Mouse (Mus musculus) CH12.LX (cell line): ENCODE results near the gene Gm8453. TPM values are rescaled to one million over a fixed set of nuclear protein-coding genes. Genes with fewer than 3 reads are reported as not detected.
"Not testable (repeated sequence)": the region's sequence is repeated elsewhere in the genome, so short reads cannot be mapped to it uniquely, and the experiment has no call there.

ENCODE experiments used
- DNase-seq: peaks from one replicate; pipeline ENCODE4 v3.0.0-alpha.2; 2013; ENCODE audit errors: extremely low read depth
- H3K27ac ChIP-seq: 2 replicates; pipeline ENCODE4 v1.5.1; 2012; ENCODE audit warnings: low read depth, mild to moderate bottlenecking, control low read depth, moderate library complexity; ENCODE audit not compliant: insufficient read depth
- H3K27me3 ChIP-seq: replicated peaks from 2 replicates; pipeline ENCODE3; 2012; ENCODE audit warnings: inconsistent platforms
- H3K36me3 ChIP-seq, 2 experiments: replicated peaks in 1 of 2; 2 replicates each; pipeline versions ENCODE3 to v1.6.1; 2012; ENCODE audit warnings: inconsistent platforms in 1 of 2, low read length in 1 of 2, mild to moderate bottlenecking in 1 of 2, mixed read lengths in 1 of 2, moderate library complexity in 1 of 2; ENCODE audit not compliant: control insufficient read depth in 1 of 2, insufficient read depth in 1 of 2
- H3K4me1 ChIP-seq, 2 experiments: 2 replicates each; pipeline ENCODE4 v1.6.1; 2012; ENCODE audit warnings: inconsistent platforms in 1 of 2, moderate library complexity in 1 of 2; ENCODE audit not compliant: insufficient read depth in 2 of 2, control insufficient read depth in 1 of 2
- H3K4me2 ChIP-seq: 2 replicates; pipeline ENCODE4 v1.6.1; 2012; ENCODE audit warnings: low read depth, mild to moderate bottlenecking, control low read depth; ENCODE audit not compliant: poor library complexity, insufficient read depth, severe bottlenecking
- H3K4me3 ChIP-seq, 3 experiments: fragments of 150-350 bp in 1 of 3; sonication (generic) in 1 of 3; replicated peaks in 1 of 3; 2 replicates each; pipeline versions ENCODE3 to v1.5.1; 2011 to 2012; ENCODE audit warnings: low read depth in 2 of 3, low read length in 2 of 3, mild to moderate bottlenecking in 2 of 3, moderate library complexity in 2 of 3, control low read depth in 1 of 3, improper control_type of control experiment in 1 of 3, inconsistent platforms in 1 of 3, mixed read lengths in 1 of 3; ENCODE audit not compliant: poor library complexity in 1 of 3
- H3K79me2 ChIP-seq: replicated peaks from 2 replicates; pipeline ENCODE4 v1.6.1; 2012; ENCODE audit warnings: mild to moderate bottlenecking, moderate library complexity; ENCODE audit not compliant: control insufficient read depth, poor library complexity, insufficient read depth, severe bottlenecking; ENCODE audit errors: extremely low read depth
- H3K9ac ChIP-seq: 2 replicates; pipeline ENCODE4 v1.6.1; 2012; ENCODE audit warnings: low read depth, mild to moderate bottlenecking, control low read depth, moderate library complexity; ENCODE audit not compliant: insufficient read depth
- H3K9me3 ChIP-seq: replicated peaks from 2 replicates; pipeline ENCODE3; 2012; ENCODE audit warnings: low read length, inconsistent platforms, mixed read lengths
- dilution Hi-C: fragments of 300-500 bp; cut with MboI; formaldehyde crosslinking; loops from 2 replicates; pipeline ENCODE4 v1.14.3; 2020; ENCODE audit warnings: low sequenced_read_pairs; ENCODE audit not compliant: extremely low pct_unique_long_range_greater_than_20kb, extremely low pct_ligation_motif_present
- in situ Hi-C: fragments of 300-500 bp; cut with MboI; formaldehyde crosslinking; loops from 3 replicates; pipeline ENCODE4 v1.14.3; 2019; ENCODE audit warnings: low sequenced_read_pairs, low pct_ligation_motif_present, low pct_unique_long_range_greater_than_20kb, mixed read lengths
- polyA plus RNA-seq: library from polyadenylated mRNA; unstranded; fragments of >175 nt; gene quantifications from 2 replicates; pipeline ENCODE4 v1.2.1, GENCODE M21; 2012; ENCODE audit warnings: low read depth; ENCODE audit not compliant: insufficient read length
- total RNA-seq, 2 experiments: library from RNA; depleted of rRNA; stranded (reverse); fragments of 300-350 nt in 1 of 2; fragments of >200 nt in 1 of 2; gene quantifications; 2 replicates each; pipeline ENCODE4 v1.2.3; 2012 to 2014

Gm8453 gene
- total RNA-seq (2012; rRNA removed) (not detected in 2 replicates), total RNA-seq (2014; rRNA removed) (not detected in 2 replicates), polyA plus RNA-seq (not detected in 2 replicates)

GRCm38 (mm10) chr7:22229384-22229783, at the start of gene Gm8453:
TSS of gene Gm8453 (minus strand) at chr7:22229484.
- in situ Hi-C loops, H3K9ac ChIP-seq, H3K4me3 ChIP-seq, H3K36me3 ChIP-seq, H3K27me3 ChIP-seq, H3K79me2 ChIP-seq, H3K4me2 ChIP-seq, DNase-seq, H3K4me1 ChIP-seq, H3K9me3 ChIP-seq, dilution Hi-C loops, H3K27ac ChIP-seq: not testable (repeated sequence)

GRCm38 (mm10) chr7:22201164-22201563, 28.1 kb downstream of the Gm8453 start, which contains the start of gene Gm8653:
TSS of gene Gm8653 (minus strand) at chr7:22201264.
- H3K9me3 ChIP-seq, H3K79me2 ChIP-seq, H3K36me3 ChIP-seq, H3K27me3 ChIP-seq, DNase-seq, H3K4me2 ChIP-seq, H3K9ac ChIP-seq, dilution Hi-C loops, H3K4me1 ChIP-seq, H3K27ac ChIP-seq, in situ Hi-C loops, H3K4me3 ChIP-seq: not testable (repeated sequence)

- DNase-seq, H3K9me3 ChIP-seq, H3K27me3 ChIP-seq, dilution Hi-C loops, H3K27ac ChIP-seq, H3K36me3 ChIP-seq, H3K4me1 ChIP-seq, H3K4me3 ChIP-seq, H3K79me2 ChIP-seq, in situ Hi-C loops, H3K4me2 ChIP-seq, H3K9ac ChIP-seq: not testable (repeated sequence)
Observed at GRCm38 (mm10) chr7:22189077-22189476, 40.2 kb downstream of the Gm8453 start, which contains the start of gene Vmn1r143. TSS of gene Vmn1r143 (plus strand) at chr7:22189377.

Other genes with a start within 250 kb of the Gm8453 start
- not detected in 2 replicates for gene Vmn1r137, start 234.9 kb downstream of the Gm8453 start, total RNA-seq (2012; rRNA removed)
- gene Vmn1r137, start 234.9 kb downstream of the Gm8453 start, total RNA-seq (2014; rRNA removed), result not detected in 2 replicates
- not detected in 2 replicates for gene Vmn1r137, start 234.9 kb downstream of the Gm8453 start, polyA plus RNA-seq
- not detected in 2 replicates for gene Vmn1r138, start 200.6 kb downstream of the Gm8453 start, total RNA-seq (2012; rRNA removed)
- gene Vmn1r138, start 200.6 kb downstream of the Gm8453 start, total RNA-seq (2014; rRNA removed), result not detected in 2 replicates
- not detected in 2 replicates for gene Vmn1r138, start 200.6 kb downstream of the Gm8453 start, polyA plus RNA-seq
- not detected in 2 replicates for gene Gm6176, start 173.2 kb downstream of the Gm8453 start, total RNA-seq (2012; rRNA removed)
- gene Gm6176, start 173.2 kb downstream of the Gm8453 start, total RNA-seq (2014; rRNA removed), result not detected in 2 replicates
- gene Gm6176, start 173.2 kb downstream of the Gm8453 start, polyA plus RNA-seq, result not detected in 2 replicates
- not detected in 2 replicates for gene Vmn1r139, start 160.4 kb downstream of the Gm8453 start, total RNA-seq (2012; rRNA removed)
- not detected in 2 replicates for gene Vmn1r139, start 160.4 kb downstream of the Gm8453 start, total RNA-seq (2014; rRNA removed)
- gene Vmn1r139, start 160.4 kb downstream of the Gm8453 start, polyA plus RNA-seq, result not detected in 2 replicates
- gene Gm16451, start 111.2 kb downstream of the Gm8453 start, total RNA-seq (2012; rRNA removed), result not detected in 2 replicates
- not detected in 2 replicates for gene Gm16451, start 111.2 kb downstream of the Gm8453 start, total RNA-seq (2014; rRNA removed)
- gene Gm16451, start 111.2 kb downstream of the Gm8453 start, polyA plus RNA-seq, result not detected in 2 replicates
- not detected in 2 replicates for gene Gm10666, start 94.7 kb downstream of the Gm8453 start, total RNA-seq (2012; rRNA removed)
- gene Gm10666, start 94.7 kb downstream of the Gm8453 start, total RNA-seq (2014; rRNA removed), result not detected in 2 replicates
- gene Gm10666, start 94.7 kb downstream of the Gm8453 start, polyA plus RNA-seq, result not detected in 2 replicates
- not detected in 2 replicates for gene Vmn1r142, start 65.4 kb downstream of the Gm8453 start, total RNA-seq (2012; rRNA removed)
- gene Vmn1r142, start 65.4 kb downstream of the Gm8453 start, total RNA-seq (2014; rRNA removed), result not detected in 2 replicates
- gene Vmn1r142, start 65.4 kb downstream of the Gm8453 start, polyA plus RNA-seq, result not detected in 2 replicates
- gene Vmn1r143, start 40.1 kb downstream of the Gm8453 start, total RNA-seq (2012; rRNA removed), result not detected in 2 replicates
- not detected in 2 replicates for gene Vmn1r143, start 40.1 kb downstream of the Gm8453 start, total RNA-seq (2014; rRNA removed)
- not detected in 2 replicates for gene Vmn1r143, start 40.1 kb downstream of the Gm8453 start, polyA plus RNA-seq
- gene Gm8653, start 28.2 kb downstream of the Gm8453 start, total RNA-seq (2012; rRNA removed), result not detected in 2 replicates
- gene Gm8653, start 28.2 kb downstream of the Gm8453 start, total RNA-seq (2014; rRNA removed), result not detected in 2 replicates
- gene Gm8653, start 28.2 kb downstream of the Gm8453 start, polyA plus RNA-seq, result not detected in 2 replicates
- not detected in 2 replicates for gene Gm4187, start 100.2 kb upstream of the Gm8453 start, total RNA-seq (2012; rRNA removed)
- not detected in 2 replicates for gene Gm4187, start 100.2 kb upstream of the Gm8453 start, total RNA-seq (2014; rRNA removed)
- gene Gm4187, start 100.2 kb upstream of the Gm8453 start, polyA plus RNA-seq, result not detected in 2 replicates
- not detected in 2 replicates for gene Gm8660, start 141.6 kb upstream of the Gm8453 start, total RNA-seq (2012; rRNA removed)
- not detected in 2 replicates for gene Gm8660, start 141.6 kb upstream of the Gm8453 start, total RNA-seq (2014; rRNA removed)
- gene Gm8660, start 141.6 kb upstream of the Gm8453 start, polyA plus RNA-seq, result not detected in 2 replicates
- not detected in 2 replicates for gene Vmn1r148, start 184.1 kb upstream of the Gm8453 start, total RNA-seq (2012; rRNA removed)
- not detected in 2 replicates for gene Vmn1r148, start 184.1 kb upstream of the Gm8453 start, total RNA-seq (2014; rRNA removed)
- gene Vmn1r148, start 184.1 kb upstream of the Gm8453 start, polyA plus RNA-seq, result not detected in 2 replicates
- gene Vmn1r149, start 208.7 kb upstream of the Gm8453 start, total RNA-seq (2012; rRNA removed), result not detected in 2 replicates
- gene Vmn1r149, start 208.7 kb upstream of the Gm8453 start, total RNA-seq (2014; rRNA removed), result not detected in 2 replicates
- not detected in 2 replicates for gene Vmn1r149, start 208.7 kb upstream of the Gm8453 start, polyA plus RNA-seq
- gene Gm10665, start 234.6 kb upstream of the Gm8453 start, total RNA-seq (2012; rRNA removed), result not detected in 2 replicates
- gene Gm10665, start 234.6 kb upstream of the Gm8453 start, total RNA-seq (2014; rRNA removed), result not detected in 2 replicates
- gene Gm10665, start 234.6 kb upstream of the Gm8453 start, polyA plus RNA-seq, result not detected in 2 replicates